Mouse (Mus musculus) stomach, postnatal 0 days (tissue): ENCODE data around the gene Col4a3bp.

Experiments
- CTCF ChIP-seq: IDR thresholded peaks from 2 replicates; pipeline ENCODE4 v1.5.1; 2016; ENCODE audit warnings: antibody characterized with exemption, low read depth, mild to moderate bottlenecking, moderate library complexity
- EP300 ChIP-seq: optimal IDR thresholded peaks from 2 replicates; pipeline ENCODE3; 2016; ENCODE audit warnings: antibody characterized with exemption

DNA sequence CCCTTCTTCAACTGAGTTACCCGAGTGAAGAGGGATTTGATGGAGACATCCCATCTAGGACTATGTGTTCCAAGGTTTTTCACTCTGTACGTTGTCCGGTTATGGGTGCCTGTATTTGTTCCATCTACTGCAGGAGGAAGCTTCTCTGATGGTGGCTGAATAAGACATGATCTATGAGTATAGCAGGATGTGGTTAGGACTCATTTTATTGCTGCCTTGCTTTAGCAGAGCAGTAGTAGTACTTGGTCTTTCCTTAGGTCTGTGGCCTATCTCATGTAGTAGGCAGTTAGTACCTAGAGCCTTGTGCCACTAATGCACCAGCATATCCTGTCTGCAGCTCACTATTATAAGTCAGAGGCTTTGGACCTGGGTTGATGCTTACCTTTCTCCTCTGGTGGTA, 12.7 kb downstream of the Col4a3bp start:
- no peak for TF ChIP-seq CTCF
- no peak for TF ChIP-seq EP300
